Mouse (Mus musculus): Measurements from ENCODE around the gene Zfp383.
"Not testable (repeated sequence)": the region's sequence is repeated elsewhere in the genome, so short reads cannot be mapped to it uniquely, and the experiment has no call there.

Gene Zfp383

DNA sequence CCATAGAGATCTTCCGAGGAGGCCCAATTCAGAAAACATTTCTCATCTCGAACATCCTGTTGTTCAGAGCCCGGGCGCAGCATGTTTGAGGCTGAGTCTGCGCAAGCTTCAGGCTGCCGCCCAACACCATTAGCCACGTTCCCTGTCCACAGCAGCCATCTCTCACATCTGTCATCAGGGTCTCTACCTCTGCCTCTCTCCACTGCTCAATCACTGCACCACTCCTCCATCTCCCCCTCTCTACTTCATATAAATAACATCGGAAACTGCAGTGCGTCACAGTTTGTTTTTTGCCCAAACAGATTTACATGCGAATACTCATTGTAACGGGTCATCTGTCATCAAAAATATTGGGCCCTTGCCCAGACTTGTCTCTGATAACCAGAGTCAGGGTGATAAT lies 33.0 kb downstream of the Zfp383 start:
- DNase-seq (ENCODE audit: low spot score), result no peak

DNA sequence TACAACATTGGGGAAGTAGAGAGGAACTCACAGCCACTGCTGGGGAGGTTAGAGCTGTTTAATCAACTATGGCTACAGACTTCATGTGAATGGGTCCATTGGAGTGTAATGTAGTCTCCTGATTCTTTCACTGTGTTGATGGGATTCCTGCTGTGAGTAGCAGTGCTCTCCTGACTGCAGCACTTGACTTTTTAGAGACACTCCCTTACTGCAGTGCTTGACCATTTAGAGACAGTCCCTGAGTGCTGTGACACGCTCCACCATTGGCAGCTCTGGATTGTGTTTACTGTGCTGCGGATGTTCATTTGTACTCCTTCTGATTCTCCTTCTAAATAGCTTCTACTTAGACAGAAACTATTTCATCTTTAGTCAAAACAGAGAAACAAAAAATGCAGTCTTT lies 34.7 kb downstream of the Zfp383 start:
- DNase-seq (ENCODE audit: low spot score), result no peak

DNA sequence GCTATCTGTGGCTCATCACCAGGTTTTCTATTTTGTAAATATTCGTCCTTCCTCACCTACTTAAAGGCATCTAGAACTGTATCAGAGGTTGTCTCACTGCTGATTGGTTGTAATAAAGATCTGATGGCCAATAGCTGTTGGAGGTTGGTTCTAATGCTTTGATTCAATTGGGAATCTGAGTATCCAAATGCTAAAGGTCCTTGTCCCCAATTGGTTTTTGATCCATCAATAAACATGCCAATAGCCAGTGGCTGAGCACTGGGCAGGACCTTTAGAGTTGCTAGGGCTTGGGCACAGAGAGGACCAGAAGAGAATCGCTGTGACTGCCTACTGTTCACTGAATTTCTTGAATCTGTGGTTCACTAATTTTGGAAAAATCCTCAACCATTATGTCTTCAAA lies 35.7 kb downstream of the Zfp383 start:
- no peak for DNase-seq (ENCODE audit: low spot score)

DNA sequence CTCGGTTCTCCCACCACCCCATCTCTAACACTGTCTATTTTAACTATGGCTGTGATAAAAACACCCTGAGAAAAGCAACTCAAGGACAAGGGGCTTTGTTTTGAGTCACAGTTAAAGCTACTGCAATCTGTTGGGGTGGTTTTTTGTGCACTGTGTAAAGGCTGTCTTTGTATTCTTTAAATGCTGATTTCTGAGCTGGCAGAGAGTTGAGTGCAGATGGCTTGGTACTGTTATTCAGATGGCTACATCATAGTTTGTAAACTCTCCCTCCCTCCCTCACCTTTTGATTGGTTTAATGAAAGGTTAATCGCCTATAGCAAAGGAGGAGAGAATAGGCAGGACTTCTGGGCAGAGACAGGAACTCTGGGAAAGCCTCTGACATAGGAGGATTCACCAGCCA lies 36.2 kb downstream of the Zfp383 start:
- no peak for DNase-seq (ENCODE audit: low spot score)

DNA sequence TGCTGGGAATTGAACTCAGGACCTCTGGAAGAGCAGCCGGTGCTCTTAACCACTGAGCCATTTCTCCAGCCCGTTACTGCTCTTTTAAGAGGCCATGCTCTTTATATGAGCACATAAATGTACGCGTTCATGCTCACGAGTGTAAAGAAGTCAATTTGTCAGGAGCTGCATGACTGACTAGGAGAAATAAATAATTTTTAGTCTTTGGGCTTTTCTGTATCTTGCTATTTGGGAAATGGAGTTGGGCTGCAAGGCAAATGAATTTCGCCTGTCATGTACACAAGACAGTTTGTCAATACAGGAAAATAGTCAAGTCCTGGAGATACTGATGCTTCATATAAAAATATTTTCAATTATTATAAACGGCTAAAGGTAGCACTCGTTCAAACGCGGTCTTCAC lies 45.1 kb downstream of the Zfp383 start:
- no peak for DNase-seq (ENCODE audit: low spot score)

DNA sequence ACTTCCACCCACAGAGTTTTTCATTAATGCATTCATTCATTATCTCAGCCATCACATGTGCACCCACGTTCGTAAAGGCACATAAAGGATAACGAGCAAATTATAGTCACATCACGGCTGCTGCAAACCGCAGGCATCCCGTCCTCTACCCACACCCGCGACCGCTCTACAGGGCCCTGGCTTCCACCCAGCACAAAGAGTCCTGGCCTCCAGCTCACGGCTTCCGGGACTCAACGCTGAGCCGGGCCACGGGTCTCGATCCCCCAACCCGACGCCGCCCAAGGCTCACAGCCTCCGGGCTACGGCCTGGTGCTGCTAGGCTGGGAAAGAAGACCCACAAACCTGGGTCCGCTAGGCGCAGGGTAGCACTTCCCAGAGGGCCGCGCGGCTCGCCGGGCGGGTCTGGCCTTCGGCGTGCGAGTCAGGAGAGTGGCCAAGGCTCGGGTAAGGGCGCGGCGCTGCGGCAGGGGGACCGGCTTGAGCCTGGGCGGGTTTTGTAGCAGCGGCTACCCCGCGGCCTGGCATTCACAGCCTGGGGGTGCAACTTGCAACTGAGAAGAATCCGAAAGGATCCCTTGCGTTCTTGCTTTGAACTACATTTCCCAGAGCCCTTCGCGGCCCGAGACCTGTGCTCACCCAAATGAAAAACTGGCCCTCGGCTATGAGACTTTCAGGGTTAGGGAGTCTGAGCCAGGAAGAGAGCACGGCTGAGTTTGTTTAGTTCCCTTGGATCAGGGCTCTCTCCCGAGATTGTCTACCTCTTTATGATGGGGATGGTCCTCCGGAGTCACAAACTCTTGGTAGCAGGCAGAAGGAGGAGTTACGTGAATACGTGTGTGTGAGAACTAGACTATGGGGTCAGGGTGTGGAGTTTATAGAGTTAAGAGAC lies 45.7 kb downstream of the Zfp383 start, which contains the start of gene Zfp74:
Gene Zfp74, minus strand, starts transcription at position 577 of the 889 bp plus-strand sequence.
- peak; percentile 90 for DNase-seq (ENCODE audit: low spot score)

DNA sequence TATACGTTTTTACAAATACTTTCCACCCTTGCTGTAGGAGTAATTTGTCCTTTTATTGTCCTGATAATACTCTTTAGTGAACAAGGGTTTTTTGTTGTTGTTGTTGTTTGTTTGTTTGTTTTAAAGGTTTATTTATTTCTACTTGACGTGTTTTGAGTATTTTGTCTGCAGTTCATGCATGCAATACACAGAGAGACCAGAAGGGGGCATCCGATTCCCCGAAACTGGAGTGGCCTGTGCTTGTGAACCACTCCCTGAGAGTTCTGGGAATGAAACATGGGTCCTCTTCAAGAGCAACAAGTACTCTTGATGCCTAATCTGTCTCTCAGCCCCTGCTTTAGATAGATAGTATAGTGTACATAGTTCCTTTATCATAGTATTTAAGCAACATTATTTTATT lies 46.7 kb downstream of the Zfp383 start:
- DNase-seq (ENCODE audit: low spot score), result peak; percentile 48

DNA sequence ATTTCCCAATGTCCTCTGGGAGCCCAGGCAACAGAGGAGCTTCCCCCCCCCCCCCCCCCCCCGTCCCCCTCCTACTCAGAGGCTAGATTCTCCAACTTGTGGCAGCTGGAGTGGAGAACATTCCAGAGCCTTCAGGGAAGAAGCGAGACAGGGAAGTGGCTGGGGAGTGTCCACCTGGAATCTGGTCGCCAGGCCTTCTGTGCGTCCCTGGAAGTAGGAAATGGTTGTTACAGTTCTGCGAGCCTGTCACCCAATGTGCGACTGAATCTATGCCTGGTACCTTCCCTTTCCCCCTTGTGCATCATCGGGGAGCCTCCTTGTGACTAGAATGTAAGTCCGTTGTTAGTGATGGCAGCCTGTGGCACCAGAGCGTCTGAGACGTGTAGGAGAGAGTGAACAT lies 48.2 kb downstream of the Zfp383 start:
- DNase-seq (ENCODE audit: low spot score), result no peak

DNA sequence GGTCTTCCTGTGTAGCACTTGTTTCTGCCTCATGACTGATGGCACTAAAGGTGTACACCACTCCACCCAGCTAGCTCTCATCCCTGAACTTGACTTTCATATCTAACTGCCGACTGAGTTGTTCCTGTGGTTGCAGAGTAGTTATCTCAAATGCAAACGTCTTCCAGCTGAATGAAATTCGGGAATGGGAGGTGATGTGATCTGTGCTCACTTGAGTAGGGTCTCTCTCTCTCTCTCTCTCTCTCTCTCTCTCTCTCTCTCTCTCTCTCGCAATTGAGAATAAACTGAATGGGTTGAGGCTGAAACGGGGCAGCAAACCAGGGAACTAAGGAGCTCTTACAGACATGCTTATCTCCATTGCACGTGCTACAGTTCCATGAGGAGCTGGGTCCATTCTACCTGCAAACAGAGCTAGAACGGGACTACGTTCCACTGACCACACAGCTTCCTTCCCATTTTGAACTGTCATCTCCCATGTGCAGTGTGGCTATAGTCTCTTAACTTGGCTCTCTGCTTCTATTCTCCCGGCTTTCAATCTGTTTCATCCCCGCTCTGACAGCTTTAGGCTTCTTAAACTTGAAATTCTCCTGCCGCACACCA lies 50.2 kb downstream of the Zfp383 start:
- no peak for DNase-seq (ENCODE audit: low spot score)

DNA sequence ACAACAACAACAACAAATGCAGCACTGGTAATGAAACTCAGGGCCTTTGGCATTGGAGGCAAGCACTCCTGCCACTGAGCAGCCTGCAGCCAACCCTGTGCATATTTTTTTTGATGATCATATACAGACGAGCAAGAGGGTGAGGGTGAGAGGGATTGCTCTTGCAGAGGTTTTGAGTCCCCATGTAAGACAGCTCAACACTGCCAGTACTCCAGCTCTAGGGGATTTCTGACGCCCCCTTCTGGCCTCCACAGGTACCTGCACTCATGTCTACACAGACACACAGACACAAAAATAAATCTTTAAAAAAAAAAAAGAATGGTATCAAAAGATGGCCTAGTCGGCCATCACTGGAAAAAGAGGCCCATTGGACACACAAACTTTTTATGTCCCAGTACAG lies 51.0 kb downstream of the Zfp383 start:
- DNase-seq (ENCODE audit: low spot score), result no peak

DNA sequence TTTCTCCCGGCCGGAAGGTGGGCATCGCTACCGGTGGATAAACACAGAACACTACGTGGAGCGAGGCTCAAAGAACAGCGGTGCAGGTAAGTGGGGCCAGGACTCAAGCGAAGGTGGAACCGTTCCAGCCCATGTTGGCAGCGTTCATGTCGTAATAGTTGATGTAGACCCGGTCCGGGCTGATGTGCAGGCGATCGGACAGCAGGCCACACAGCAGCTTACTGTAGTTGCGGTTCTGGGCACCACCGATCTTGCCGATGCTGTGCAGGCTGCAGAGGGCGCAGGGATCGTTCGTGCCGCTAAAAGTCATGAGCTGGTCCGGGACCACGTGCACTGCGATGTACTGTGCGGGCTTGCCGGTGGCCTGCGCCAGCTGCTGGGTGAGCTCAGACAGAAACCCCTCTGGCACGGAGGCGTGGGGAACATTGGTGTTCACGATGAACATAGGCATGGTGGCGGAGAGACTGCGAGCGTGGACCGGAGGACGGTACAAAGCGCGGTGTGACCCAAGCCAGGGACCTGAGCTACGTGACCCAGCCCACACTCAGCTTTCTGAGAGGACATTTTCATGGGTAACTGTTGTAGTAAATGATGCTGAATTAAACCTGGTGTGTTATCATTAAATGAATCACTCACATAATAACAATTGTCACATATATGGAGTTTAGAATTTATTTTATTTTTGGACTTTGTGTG lies 57.2 kb downstream of the Zfp383 start:
- DNase-seq (ENCODE audit: low spot score), result not testable (repeated sequence)
